Mouse (Mus musculus) Muller cell, postnatal 12 days (primary cell): Measurements from ENCODE around the gene Ak1.

Experiments
- DNase-seq: peaks from one replicate; pipeline ENCODE4 v3.0.0-alpha.2; 2015; ENCODE audit errors: inconsistent ontology term

Gene Ak1

DNA sequence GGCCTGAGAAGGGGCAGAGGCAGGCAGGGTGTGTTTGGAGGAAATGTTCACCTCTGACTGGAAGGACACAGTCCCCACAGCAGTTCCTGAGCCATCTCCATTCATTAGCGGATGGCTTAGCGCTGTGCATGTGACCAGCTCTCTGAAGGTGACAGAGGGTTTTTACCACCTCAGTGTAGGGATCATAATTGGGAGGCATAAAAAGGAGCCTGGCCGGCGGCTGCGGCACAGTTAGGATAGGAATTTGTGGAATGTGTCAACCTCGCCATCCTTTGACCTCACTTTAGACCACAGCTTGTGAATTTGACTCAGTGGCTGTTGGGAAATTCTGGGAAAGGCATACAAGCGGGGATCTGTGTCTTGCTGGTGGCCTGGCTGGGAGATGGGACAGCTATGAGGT is 32.2 kb downstream of the Ak1 start:
- peak; percentile 94 for DNase-seq

DNA sequence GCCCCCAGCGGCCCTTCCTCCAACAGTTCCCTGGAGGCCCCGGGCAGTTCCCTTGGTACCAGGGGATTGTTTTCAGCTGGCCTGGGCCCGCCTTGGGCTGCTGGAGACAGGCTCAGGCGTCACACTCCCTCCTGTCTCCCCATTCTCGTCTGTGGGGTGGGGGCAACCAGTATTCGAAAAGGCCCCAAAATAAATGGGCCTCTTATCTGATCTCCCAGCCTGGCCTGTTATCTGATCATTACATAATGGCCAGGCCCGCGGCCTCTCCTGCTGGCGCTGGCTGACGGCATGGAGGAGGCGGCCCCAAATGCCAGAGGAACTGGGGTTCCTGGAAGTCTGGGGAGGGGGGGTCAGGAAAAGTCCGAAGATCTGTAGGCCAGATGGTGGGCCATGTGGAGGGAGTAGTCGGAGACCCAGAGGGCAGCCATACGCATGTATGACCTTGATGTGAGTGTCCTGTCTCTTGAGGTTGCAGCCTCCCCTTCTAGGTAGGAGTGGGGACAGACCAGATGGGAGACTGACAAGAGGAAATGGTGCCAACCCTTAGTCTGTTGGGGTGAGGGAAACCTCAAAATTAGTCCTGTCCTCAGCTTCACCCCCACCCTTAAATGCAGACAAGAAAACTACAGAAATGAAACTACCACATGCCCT is 33.3 kb downstream of the Ak1 start:
- no peak for DNase-seq

DNA sequence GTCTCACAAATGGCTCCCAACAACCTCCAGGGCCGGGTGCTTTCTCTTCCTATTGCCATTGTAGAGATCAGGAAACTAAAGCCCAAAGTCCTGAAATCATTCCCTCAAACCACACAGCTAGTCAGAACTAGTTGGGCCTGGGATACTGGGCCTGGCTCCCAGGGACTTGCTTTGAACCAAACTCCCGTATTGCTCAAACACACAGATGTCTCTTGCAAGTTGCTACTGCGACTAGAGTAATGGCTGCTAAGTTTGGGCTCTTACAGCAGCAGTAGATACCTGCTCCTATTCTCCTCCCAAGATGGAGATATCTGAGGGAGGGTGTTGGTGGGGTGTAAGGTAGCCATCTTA is 33.8 kb downstream of the Ak1 start:
- DNase-seq = no peak

DNA sequence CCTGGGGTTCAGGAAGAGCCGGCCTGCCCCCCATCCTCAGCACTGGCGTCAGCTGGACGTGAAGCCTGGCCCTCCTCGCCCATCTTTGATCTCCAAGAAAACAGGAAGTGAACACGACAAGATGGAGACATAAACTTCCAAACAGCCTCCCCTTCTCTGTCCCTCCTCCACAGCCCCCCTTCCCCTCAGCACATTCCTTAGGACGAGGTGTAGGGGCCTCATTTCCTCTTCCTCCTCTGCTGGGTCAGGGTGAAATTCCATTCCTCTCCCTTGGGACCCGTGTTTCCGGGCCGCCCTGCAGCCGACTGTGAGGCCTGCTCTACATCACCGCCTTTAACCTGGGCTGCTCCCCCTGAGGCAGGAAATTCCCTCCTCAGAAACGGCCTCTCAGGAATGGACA is 34.3 kb downstream of the Ak1 start:
- DNase-seq = no peak

DNA sequence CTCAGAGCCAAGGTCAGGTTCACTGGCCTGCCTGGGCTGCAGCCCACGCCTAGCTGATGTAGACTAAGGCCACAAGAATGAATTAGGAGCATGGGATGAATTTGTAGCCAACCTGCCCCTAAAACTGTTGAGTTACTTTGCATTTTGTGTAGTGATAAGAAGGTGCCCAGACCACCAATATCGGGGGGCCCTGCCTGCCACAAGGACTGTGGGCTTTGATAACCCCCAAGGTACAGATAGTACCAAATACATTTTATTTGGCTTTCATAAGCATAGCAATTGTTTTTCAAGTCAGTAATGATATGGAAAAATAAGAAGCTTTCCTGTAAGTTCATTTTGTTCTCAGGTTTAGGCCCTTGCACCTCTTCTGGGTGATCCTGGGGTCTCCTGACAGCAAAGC is 37.3 kb downstream of the Ak1 start:
- DNase-seq = no peak

DNA sequence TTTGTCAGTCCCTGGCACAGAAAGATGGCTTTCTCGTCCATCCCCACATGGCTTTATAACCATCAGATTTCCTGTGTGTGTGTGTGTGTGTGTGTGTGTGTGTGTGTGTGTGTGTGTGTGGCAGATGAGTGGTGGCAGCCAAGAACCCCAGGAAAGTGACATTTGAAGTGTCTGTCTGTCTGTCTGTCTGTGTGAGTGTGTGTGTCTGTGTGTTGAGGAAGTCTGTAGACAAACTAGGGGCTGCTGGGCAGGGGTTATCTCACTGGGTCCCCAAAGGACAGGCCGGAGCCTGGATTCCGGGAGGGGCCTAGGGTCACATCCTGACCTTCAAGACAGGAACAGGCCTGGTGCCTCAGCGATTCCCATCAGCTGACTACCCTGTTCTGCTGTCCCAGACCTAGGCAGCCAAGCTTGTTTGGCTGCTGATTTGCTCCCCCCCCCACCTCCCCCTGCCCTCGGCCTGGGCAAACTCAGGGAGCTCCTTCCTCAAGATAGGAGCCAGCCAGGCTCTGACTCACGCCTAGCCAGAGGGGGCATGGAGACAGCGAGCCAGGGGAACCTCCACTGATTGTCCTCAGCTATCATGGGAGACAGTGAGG is 40.0 kb downstream of the Ak1 start:
- peak; percentile 83 for DNase-seq

DNA sequence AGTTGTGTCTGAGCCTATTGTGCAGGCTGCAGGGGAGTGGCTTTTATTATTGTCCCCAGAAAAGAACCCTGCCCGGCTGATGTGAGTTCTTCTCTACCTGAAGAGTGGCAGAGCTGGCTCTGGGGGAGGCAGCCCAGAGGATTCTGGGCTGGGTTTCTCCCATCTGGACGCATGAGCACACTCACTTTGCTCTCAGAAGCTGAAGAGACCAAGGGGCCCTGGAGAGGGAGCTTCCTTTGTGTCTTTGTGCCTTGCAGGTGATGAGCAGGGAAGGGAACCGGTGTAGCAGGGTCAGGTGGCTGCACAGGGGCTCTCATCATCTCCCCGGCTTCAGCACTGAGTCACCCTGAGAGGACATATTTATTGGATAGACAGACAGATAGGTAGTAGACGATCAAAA is 40.7 kb downstream of the Ak1 start:
- DNase-seq = no peak

DNA sequence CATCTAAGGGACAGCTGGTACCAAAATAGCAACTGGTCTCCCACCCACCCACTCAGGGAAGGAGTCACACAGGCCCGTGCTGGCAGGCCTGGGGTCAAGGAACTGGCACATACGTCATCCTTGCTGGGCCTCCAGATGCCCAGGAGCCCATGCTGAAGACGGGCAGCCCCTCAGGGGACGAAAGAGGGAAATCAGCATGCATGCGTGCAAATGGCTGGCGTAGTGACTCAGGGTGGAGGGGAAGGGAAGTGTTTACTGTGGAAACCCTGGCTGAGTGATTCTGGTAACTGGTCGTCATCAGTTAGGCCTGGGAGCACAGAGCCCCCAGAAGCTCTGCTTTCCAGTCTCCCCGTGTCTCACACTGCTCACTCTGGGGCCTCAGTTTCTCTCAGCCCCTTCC is 43.8 kb downstream of the Ak1 start:
- DNase-seq = no peak

DNA sequence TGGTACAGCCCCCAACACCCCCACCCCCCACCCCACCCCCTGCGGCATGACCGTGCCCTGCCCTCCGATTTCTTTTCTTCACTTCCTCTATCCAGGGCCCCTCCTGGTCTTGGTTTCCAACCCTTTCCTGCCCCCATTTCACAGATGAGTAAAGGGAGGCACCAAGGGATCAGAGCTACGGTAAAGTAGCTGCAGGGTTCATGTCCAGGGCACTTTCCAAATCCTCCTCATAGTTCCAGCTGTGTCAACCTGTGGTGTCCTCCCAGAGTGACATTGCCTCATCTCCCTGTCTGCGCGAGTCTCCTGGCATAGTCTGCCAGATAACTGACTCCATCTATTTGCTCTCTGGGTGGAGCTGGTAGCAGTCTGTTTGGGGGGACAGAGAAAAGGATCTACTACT is 44.3 kb downstream of the Ak1 start:
- no peak for DNase-seq

DNA sequence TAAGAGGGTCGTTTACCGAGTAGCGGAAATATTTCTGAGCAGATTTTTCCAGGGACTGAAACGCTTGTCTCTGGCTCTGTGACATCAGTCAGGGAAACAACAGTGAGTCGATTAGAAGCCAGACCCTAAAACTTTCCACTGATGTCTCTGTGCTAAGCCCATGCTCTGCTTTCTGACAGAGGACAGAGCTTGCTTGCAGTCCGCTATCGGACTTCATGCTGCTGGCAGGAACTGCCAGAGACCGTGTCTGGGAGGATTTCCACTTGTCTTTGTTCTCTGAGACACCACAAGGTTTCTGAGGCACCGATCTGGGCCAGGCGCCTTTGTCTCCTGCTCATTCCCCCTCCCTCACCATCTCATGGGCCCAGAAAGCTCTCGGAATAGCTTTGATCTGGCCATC is 46.2 kb downstream of the Ak1 start:
- DNase-seq = peak; percentile 79

DNA sequence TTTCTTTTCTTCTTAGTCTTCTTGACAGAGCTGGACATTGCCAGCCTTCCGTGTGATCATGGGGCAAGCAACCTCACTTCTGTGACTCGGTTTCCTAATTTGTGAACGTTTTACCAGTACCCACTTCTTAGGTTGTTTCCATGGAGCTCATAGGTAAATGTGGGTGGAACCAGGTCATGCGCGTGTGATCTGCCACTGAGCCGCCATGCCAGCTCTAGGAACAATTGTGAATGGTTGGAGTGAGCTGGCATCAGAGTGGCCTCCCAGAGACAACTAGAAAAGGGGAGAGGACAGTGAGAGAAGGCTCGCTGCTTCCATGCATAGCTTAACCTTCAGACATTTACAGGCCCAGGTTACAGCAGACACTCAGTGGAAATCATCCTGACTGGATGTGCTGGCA is 46.6 kb downstream of the Ak1 start:
- DNase-seq = peak; percentile 68

DNA sequence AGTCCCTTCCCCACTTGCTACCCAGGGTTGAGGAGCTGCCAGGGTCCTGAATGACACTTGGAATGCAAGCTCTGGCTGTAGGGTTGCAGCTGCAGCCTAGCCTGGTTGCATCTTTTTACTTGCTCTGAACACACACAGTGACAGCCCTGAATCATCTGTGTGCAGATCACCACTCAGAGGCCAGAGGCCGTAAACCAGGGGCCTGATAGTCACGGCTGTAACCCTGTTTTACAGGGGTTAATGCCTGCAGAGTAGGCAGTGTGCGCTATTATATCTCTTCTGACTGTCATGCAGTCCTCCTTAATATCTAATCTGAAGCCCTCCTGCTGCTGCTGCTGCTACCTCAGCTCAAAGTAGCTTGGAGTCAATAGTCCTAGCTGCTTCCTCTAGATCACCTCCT is 48.3 kb downstream of the Ak1 start:
- DNase-seq = no peak

DNA sequence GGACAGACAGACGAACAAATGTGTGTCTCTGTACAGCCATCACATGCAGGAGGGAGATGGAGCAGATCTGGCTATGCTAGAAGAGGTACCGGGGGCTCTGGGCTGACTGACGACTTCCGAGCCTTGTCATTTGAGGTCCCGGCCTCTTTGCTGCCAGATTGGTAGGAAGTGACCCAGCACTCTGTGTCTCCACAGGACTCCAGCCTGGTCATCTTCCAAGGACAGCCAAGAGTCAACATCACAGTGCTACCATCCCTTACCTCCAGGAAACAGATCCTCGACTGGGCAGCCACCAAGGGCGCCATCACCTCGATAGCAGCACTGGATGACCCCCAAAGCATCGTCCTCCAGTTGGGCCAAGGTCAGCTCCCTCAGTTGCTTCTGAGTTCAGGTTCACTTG is 49.6 kb downstream of the Ak1 start:
- DNase-seq = no peak

DNA sequence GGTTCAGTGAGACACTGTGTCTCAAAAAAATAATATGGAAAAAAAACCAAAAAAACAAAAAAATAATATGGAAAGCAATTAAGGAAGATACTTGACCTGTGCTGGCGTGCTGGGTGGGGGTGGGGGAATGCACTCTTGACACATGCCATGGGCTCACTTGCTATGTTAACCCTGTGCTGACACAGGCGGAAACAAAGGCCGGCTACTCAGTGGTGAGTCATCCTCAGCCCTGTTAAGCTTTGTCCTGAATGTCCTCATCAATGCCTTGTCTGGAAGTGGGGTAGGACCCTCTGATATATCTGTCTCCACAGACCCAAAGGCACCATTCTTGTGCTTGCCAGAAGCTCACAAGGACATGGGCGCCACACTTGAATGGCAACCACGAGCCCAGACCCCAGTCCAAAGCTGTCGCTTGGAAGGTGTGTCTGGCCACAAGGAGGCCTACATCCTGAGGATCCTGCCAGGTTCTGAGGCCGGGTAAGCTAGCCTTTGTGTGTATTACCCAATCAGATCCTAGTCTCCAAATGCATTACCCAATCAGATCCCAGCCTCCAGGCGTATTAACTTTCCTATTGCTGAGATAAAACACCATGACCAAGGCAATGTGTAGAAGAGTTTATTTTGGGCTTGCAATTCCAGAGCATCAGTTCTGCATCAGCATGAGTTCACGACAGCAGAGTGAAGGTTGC is 50.5 kb downstream of the Ak1 start:
- peak; percentile 44 for DNase-seq

DNA sequence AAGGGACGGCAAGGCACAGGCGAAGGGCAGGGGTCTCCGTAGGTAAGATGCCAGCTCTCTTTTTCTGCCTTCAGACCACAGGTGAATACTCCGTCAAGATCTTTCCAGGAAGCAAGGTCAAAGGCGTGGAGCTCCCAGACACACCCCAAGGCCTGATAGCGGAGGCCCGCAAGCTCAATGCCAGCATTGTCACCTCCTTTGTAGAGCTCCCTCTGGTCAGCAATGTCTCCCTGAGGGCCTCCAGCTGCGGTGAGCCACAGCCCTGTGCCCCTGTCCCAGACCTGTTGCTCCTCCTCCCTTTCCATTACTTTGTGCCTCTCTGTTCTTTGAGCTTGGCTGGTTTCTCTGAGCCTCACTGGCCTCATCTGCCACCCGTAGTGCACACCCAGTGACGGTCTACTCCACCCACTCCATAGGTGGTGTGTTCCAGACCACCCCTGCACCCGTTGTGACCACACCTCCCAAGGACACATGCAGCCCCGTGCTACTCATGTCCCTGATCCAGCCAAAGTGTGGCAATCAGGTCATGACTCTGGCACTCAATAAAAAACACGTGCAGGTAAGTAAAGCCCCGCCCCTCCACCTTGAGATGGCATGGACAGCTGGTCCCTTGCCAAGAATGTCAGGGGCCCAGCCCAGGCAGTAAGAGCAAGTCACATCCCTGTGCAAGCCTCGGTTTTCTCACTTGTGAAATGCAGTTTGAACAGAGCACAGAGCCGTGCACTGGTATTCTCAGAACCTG is 51.8 kb downstream of the Ak1 start:
- no peak for DNase-seq

DNA sequence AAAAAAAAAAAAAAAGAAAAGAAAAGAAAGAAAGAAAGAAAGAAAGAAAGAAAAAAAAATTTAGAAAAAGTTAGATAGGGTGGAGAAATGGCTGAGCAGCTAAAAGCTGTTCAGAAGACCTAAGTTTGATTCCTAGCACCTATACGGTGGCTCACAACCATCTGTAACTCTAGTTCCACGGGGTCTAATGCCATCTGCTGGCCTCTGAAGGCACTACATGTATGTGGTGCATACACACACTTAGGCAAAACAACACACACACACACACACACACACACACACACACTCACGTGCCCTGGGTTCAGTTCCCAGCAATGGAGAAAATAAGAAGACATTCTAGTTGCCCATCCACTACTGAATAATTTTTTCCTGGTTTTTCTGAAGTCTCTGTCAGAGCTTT is 55.3 kb downstream of the Ak1 start:
- no peak for DNase-seq

DNA sequence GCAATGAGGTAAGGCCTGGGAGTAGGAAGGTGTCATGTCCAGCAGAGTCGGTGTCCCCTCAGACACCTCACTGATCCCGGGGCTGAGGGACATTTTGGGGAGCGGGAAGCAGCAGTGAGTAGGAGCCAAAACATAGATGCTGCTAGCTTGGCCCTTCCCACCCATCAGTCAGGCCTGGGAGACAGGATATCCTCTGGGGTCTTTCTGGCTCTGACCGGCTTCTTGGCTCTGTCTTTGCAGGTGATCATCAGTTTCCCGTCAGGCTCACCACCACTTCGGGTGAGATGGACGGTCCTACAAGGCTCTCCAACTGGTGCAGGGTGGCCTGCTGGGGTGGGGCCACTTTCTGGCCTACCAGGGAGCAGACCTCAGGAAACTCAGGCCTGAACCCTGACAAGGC is 56.1 kb downstream of the Ak1 start:
- DNase-seq = no peak

DNA sequence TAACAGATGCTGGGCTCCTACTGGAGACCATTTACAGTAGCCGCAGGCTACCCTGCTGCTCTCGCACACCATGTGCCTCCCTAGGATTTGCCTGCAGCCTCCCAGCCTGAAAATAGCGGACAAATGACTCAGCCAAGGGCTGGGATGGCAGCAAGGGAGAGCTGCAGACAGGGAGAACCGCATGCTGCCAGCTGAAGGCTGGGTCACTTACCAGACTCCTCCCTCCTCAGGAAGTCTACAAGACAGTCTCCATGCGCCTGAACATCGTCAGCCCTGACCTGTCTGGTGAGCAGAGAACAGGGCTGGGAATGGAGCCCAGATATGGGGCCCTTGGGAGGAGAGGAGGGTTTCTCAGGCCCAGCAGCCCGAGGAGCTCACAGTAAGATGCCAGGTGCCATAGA is 58.5 kb downstream of the Ak1 start:
- peak; percentile 86 for DNase-seq

DNA sequence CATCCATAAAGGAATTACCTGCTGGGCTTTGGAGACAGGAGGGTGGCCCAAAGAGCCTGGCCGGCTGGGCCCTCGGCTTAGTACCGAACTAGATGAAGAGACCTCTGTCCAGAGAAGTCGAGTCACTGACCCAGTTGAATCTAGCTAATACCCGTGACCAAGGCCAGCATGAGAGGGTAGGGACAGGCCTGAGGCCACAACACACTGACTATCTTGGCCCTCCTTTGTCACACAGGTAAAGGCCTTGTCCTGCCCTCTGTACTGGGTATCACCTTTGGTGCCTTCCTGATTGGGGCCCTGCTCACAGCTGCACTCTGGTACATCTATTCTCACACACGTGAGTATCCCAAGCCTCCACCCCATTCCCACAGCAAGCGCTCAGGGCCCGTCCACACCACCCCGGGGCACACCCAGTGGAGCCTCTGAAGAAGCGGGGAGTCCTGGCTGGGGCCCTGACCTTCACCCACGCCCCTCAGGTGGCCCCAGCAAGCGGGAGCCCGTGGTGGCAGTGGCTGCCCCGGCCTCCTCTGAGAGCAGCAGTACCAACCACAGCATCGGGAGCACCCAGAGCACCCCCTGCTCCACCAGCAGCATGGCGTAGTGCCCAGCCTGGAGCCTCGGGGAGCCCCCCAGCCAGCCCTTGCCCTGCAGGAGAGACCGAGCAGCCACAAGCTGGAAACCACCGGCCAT is 59.5 kb downstream of the Ak1 start:
- no peak for DNase-seq

DNA sequence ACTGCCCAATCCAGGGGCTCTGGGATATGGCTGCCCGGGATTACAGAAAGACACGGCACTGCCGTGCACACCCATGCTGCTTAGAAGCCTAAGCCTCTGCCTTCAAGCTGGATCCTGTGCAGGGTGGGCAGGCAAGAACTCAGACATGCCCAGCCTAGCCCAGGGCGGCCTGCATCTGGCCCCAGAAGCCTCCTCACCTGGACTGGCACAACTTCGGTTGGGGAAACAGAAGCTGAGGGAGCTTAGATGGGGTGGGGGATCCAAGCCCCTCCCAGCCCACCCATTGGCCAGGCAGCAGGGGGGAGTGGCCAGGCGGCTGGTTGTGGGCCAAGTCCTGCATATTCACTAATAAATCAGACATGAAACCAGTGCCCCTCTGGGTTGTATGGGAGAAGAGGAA is 60.2 kb downstream of the Ak1 start:
- DNase-seq = peak; percentile 44

DNA sequence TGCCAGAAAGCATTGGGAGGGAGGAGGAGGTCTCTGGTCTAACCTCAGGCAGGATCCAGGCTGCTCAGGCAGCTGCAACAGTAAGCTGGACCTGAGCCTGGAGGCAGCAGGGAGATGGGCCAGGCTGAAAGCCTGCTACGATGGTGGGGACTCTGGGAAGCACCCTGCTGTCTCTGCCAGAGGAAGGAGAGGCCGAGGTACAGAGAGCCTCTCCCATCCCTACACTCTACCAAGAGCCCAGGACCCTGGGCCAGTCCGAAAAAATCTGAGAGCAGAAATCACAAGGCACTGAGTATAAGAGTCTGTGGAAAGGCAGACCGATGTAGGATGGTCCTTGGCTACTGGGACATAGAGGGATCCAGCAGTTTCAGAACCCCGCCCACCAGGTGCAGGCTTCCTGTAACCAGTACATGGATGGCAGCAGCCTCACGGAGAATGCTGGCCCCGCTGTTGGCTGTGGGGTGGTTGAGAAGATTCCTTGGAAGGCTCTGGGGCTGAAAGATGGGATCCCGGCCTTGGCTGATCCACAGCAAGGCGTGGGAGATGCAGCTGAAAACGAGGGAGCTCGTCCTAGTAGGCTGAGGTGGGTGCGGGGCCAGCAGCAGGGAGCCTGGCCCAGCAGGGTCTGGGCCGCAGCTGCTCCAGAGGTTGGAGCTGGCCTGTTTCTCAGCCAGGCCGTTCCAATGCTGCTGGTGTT is 61.3 kb downstream of the Ak1 start:
- no peak for DNase-seq

DNA sequence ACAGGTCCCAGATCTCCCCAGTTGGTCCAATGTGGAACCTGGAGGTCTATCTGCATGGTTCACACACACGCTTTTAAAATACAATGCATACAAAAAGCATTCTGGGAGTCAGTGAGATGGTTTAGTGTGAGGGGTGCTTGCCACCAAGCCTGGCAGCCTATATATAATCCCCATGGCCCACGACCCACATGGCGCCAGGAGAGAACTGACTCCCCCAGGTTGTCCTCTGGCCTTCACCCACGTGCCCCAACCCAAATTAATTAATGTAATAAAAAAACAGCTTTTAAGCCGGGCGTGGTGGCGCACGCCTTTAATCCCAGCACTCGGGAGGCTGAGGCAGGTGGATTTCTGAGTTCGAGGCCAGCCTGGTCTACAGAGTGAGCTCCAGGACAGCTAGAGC is 62.1 kb downstream of the Ak1 start:
- DNase-seq = no peak
